ENCODE assay signal across 7 mouse cellular contexts in the genomic region with DNA sequence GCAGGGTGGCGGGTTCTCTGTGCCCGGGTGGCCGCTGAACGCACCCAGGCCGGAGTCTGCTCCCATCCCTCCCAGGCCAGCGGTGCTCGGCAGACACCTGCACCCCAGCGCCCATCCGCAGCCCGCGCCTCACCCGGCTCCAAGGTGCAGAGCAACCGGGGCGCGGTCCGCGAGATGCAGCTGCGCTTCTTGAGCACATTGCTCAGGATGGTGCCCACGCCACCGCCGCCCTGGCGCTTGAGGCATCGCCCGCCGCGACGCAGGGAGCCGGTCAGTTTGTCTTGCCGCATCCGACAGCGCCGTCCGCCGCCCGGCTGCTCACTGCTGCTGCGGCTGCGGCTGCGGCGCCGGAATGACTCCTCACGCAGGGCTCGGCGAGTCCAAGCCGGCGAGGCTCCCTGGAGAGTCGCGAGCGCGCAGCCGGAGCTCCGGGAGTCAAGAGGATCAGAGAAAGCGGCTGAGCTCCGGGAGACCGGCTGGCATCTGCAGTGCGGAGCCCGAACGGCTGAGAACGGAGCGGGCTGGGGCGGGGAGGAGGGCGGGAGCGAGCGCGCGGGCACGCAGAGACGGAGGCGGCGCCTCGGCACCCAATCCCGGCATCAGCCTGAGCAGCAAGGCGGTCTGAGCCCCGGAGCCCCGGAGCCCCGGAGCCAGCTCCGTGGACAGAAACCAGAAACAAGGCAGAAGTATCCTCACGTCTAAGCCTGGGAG. TPM values are rescaled to one million over a fixed set of nuclear protein-coding genes. Genes with fewer than 3 reads are reported as not detected.
DNase-seq lines count a peak whose midpoint lies in the region; ATAC-seq and TF ChIP-seq lines count a peak whose summit lies in the region.

No protein-coding gene starts in this region.

- peak overlapping the region; percentile 89 for H3K4me2 ChIP-seq in limb, embryonic 11.5 days (ENCODE audit: low read depth, severe bottlenecking)

- peak; percentile 24; the same call in 1 of the 2 replicates for TF ChIP-seq CTCF in heart, adult 2 months (IDR thresholded peaks at IDR 0.05)
- TF ChIP-seq CTCF in kidney, adult 2 months (conservative IDR thresholded peaks at IDR 0.05; ENCODE audit: insufficient read depth, insufficient read length, low read depth, low read length): no peak

- intact Hi-C loops in heart, adult 2 months (cut with DNase I): no loop called here

- H3K9me3 ChIP-seq in limb, embryonic 11.5 days (ENCODE audit: control insufficient read depth, low read length): no peaks in the 10 kb centered on the region

- H3K27me3 ChIP-seq in heart, adult 2 months (ENCODE audit: control insufficient read depth, insufficient read depth, low read length): peaks cover 4% of the 10 kb centered on the region
- H3K27me3 ChIP-seq in kidney, adult 2 months (replicated peaks; ENCODE audit: control insufficient read depth, insufficient read depth, low read length): no peaks in the 10 kb centered on the region; the same call in 1 of the 2 replicates
- peaks cover 48% of the 10 kb centered on the region for H3K27me3 ChIP-seq in limb, embryonic 11.5 days (ENCODE audit: control insufficient read depth, insufficient read depth, low read length)

- peak; percentile 79 for DNase-seq in adrenal gland, postnatal 25 days
- peak; percentile 72 for DNase-seq in embryo, embryonic 10.5 days (ENCODE audit: low spot score)
- DNase-seq in heart, adult 2 months: peak; percentile 76 to 77
- peak; percentile 57 for DNase-seq in kidney, adult 2 months
- peak; percentile 73 for DNase-seq in limb, embryonic 11.5 days (ENCODE audit: low spot score)
- DNase-seq in mesoderm, embryonic 11.5 days (ENCODE audit: low read depth, low spot score): peak; percentile 60
- DNase-seq in right cerebral cortex, postnatal 36 days (ENCODE audit: low spot score in 2 of 2): peak; percentile 77 to 78

- H3K9ac ChIP-seq in heart, adult 2 months (ENCODE audit: low read depth, low read length): peak overlapping the region; percentile 51
- peak overlapping the region; percentile 32 for H3K9ac ChIP-seq in limb, embryonic 11.5 days (ENCODE audit: low read length)

- TF ChIP-seq POLR2A in heart, adult 2 months (IDR thresholded peaks at IDR 0.05; ENCODE audit: insufficient read depth, low read depth, low read length): no peak
- no peak for TF ChIP-seq POLR2A in kidney, adult 2 months (IDR thresholded peaks at IDR 0.05; ENCODE audit: low read depth, low read length)

- H3K4me1 ChIP-seq in heart, adult 2 months (ENCODE audit: control insufficient read depth, insufficient read depth, low read length): no peaks in the 10 kb centered on the region
- no peaks in the 10 kb centered on the region for H3K4me1 ChIP-seq in kidney, adult 2 months (ENCODE audit: control insufficient read depth, insufficient read depth, low read length)
- H3K4me1 ChIP-seq in limb, embryonic 11.5 days (ENCODE audit: control insufficient read depth, insufficient read depth, low read length): peaks cover 11% of the 10 kb centered on the region

- WGBS in heart, adult 2 months: under 1% methylated on average over 75 of the region's 77 CpGs
- 1% methylated on average over 77 of the region's 77 CpGs for WGBS in kidney, adult 2 months
- under 1% methylated on average over 77 of the region's 77 CpGs for WGBS in limb, embryonic 11.5 days

- peak overlapping the region; percentile 69 for H3K4me3 ChIP-seq in heart, adult 2 months
- peak overlapping the region; percentile 55 for H3K4me3 ChIP-seq in kidney, adult 2 months (ENCODE audit: insufficient read depth, low read depth, low read length)
- peak overlapping the region; percentile 59 for H3K4me3 ChIP-seq in limb, embryonic 11.5 days (ENCODE audit: low read depth, low read length)

- peak overlapping the region; percentile 41; the same call in 1 of the 2 replicates for H3K27ac ChIP-seq in heart, adult 2 months
- no peak overlapping the region for H3K27ac ChIP-seq in kidney, adult 2 months (ENCODE audit: insufficient read depth, low read depth, low read length)
- H3K27ac ChIP-seq in limb, embryonic 11.5 days (replicated peaks; ENCODE audit: low read depth, low read length): no peak overlapping the region

- TF ChIP-seq EP300 in heart, adult 2 months (IDR thresholded peaks at IDR 0.05; ENCODE audit: insufficient read depth, low read depth, low read length): no peak

- no peaks in the 10 kb centered on the region for H3K79me2 ChIP-seq in heart, adult 2 months (replicated peaks; ENCODE audit: control insufficient read depth, insufficient read depth, low read length)

- no peaks in the 10 kb centered on the region for H3K36me3 ChIP-seq in heart, adult 2 months (ENCODE audit: control insufficient read depth, insufficient read depth, low read length)
- H3K36me3 ChIP-seq in kidney, adult 2 months (ENCODE audit: control insufficient read depth, insufficient read depth, low read length): no peaks in the 10 kb centered on the region
- H3K36me3 ChIP-seq in limb, embryonic 11.5 days (ENCODE audit: control insufficient read depth, insufficient read depth, low read length): no peaks in the 10 kb centered on the region

- peak; percentile 65 for ATAC-seq in limb, embryonic 11.5 days (ENCODE audit: insufficient number of reproducible peaks, low FRiP score, low TSS enrichment, low read depth)

RNA-seq across cellular contexts. Expression of a gene that starts 40.4 kb away (rescaled TPM):
- total RNA-seq in adrenal gland, postnatal 25 days (2021): 9.6 and 11.0 TPM in 2 replicates
- total RNA-seq in heart, adult 2 months (2021): 1 to 10 TPM; 1.8 to 1.9 TPM
- polyA plus RNA-seq in heart, adult 2 months (2012; rRNA removed): 0.61 and 0.91 TPM in 2 replicates
- polyA plus RNA-seq in kidney, adult 2 months (2012; rRNA removed): 1.0 and 1.2 TPM in 2 replicates
- polyA plus RNA-seq in limb, embryonic 11.5 days (2014; fragmentation: Nextera tagmentation; extraction: Ambion mirVana): 0.45 and 0.95 TPM in 2 replicates

RNA-seq across cellular contexts. Expression of a gene that starts 54.2 kb away (rescaled TPM):
- 194 and 195 TPM in 2 replicates for total RNA-seq in adrenal gland, postnatal 25 days (2021)
- 10 to 100 TPM; 82.1 to 92.2 TPM for total RNA-seq in heart, adult 2 months (2021)
- polyA plus RNA-seq in heart, adult 2 months (2012; rRNA removed): 45.5 and 55.9 TPM in 2 replicates
- polyA plus RNA-seq in kidney, adult 2 months (2012; rRNA removed): 128 and 160 TPM in 2 replicates
- polyA plus RNA-seq in limb, embryonic 11.5 days (2014; fragmentation: Nextera tagmentation; extraction: Ambion mirVana): 37.1 and 39.2 TPM in 2 replicates
